Mouse (Mus musculus) ES-E14 (cell line): ENCODE results near the gene Pnpla1. TPM values are rescaled to one million over a fixed set of nuclear protein-coding genes. Genes with fewer than 3 reads are reported as not detected.

Source experiments
- DNase-seq: peaks from one replicate; pipeline ENCODE4 v3.0.0-alpha.2; 2013; ENCODE audit warnings: low read depth, low spot score
- H3K27ac ChIP-seq: 2 replicates; pipeline ENCODE4 v1.5.1; 2012; ENCODE audit warnings: low read depth, mild to moderate bottlenecking, low read length, moderate library complexity, mixed read lengths; ENCODE audit not compliant: poor library complexity, insufficient read depth, severe bottlenecking
- H3K36me3 ChIP-seq: 2 replicates; pipeline ENCODE4 v1.6.1; 2012; ENCODE audit warnings: mild to moderate bottlenecking, low read length, moderate library complexity, mixed read lengths; ENCODE audit not compliant: control insufficient read depth, poor library complexity, insufficient read depth, severe bottlenecking
- H3K4me1 ChIP-seq, 2 experiments: fragments of 150-350 bp in 1 of 2; sonication (generic) in 1 of 2; 2 replicates each; pipeline ENCODE4 v1.6.1; 2012; ENCODE audit warnings: low read length in 2 of 2, mild to moderate bottlenecking in 1 of 2, mixed read lengths in 1 of 2; ENCODE audit not compliant: control insufficient read depth in 2 of 2, insufficient read depth in 2 of 2, poor library complexity in 1 of 2
- H3K4me3 ChIP-seq, 2 experiments: fragments of 150-350 bp in 1 of 2; sonication (generic) in 1 of 2; 2 replicates each; pipeline ENCODE4 v1.5.1; 2012; ENCODE audit warnings: low read length in 2 of 2, low read depth in 1 of 2, mild to moderate bottlenecking in 1 of 2, mixed read lengths in 1 of 2; ENCODE audit not compliant: insufficient read depth in 1 of 2, poor library complexity in 1 of 2, severe bottlenecking in 1 of 2
- H3K9ac ChIP-seq: 2 replicates; pipeline ENCODE4 v1.6.1; 2012; ENCODE audit warnings: low read depth, mild to moderate bottlenecking, low read length, mixed read lengths; ENCODE audit not compliant: poor library complexity, insufficient read depth, severe bottlenecking
- H3K9me3 ChIP-seq: fragments of 150-350 bp; sonication (generic); 2 replicates; pipeline ENCODE4 v1.6.1; 2012; ENCODE audit warnings: low read depth, mild to moderate bottlenecking, low read length; ENCODE audit not compliant: control insufficient read depth, insufficient read depth
- CHD2 ChIP-seq: IDR thresholded peaks from 2 replicates; pipeline ENCODE4 v1.6.1; 2014; ENCODE audit warnings: mild to moderate bottlenecking, low read depth, low read length, inconsistent platforms
- HCFC1 ChIP-seq: IDR thresholded peaks from 2 replicates; pipeline ENCODE4 v1.6.1; 2012; ENCODE audit warnings: low read length, inconsistent platforms, borderline replicate concordance; ENCODE audit not compliant: insufficient read depth
- MAFK ChIP-seq: IDR thresholded peaks from 2 replicates; pipeline ENCODE4 v1.6.1; 2014; ENCODE audit warnings: mild to moderate bottlenecking, low read depth, low read length, inconsistent platforms; ENCODE audit not compliant: insufficient read depth
- ZC3H11A ChIP-seq: IDR thresholded peaks from 2 replicates; pipeline ENCODE4 v1.6.1; 2012; ENCODE audit warnings: low read depth, mild to moderate bottlenecking, inconsistent platforms, low read length, borderline replicate concordance
- ZNF384 ChIP-seq: IDR thresholded peaks from 2 replicates; pipeline ENCODE4 v1.6.1; 2012; ENCODE audit warnings: low read depth, low read length, inconsistent platforms
- in situ Hi-C, 2 experiments: fragments of 600-800 bp; cut with MboI; formaldehyde crosslinking; loops; one replicate each; pipeline ENCODE4 v1.15.1; 2025; ENCODE audit warnings: low sequenced_read_pairs in 2 of 2, inconsistent platforms in 1 of 2; ENCODE audit not compliant: unreplicated experiment in 2 of 2
- total RNA-seq: library from RNA; depleted of rRNA; stranded (reverse); fragments of 300-350 nt; gene quantifications from 2 replicates; pipeline ENCODE4 v1.2.3, GENCODE M21; 2012

The Pnpla1 gene
- total RNA-seq, 1 experiment = 0.27 TPM

DNA sequence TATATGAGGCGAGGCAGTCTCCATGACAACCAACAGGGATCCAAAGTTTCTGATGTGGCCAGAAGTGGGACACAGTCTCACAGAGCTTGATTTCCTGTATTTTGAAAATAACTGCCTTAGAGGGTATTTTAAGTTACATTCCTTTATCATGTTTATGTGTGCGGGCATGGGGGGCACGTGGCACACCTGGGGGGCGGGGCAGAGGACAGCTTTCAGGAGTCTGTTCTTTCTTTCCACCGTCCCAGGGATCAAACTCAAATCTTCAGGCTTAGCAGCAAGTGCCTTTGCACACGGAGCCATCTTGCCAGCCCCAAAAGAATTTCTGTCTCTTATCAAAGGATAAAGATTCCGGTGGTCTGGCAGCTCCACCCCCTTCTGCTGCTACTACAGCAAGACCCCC is 5.7 kb downstream of the Pnpla1 start:
- no peaks in the 10 kb centered on the region for H3K9me3 ChIP-seq
- no peak for DNase-seq
- H3K27ac ChIP-seq = no peak overlapping the region
- TF ChIP-seq CHD2 (no peak), HCFC1 (no peak), MAFK (no peak), ZNF384 (no peak), ZC3H11A (no peak)
- no peaks in the 10 kb centered on the region for H3K36me3 ChIP-seq
- H3K4me3 ChIP-seq = no peak overlapping the region
- H3K4me1 ChIP-seq = peaks cover 0 to 4% of the 10 kb centered on the region in 2 experiments; a peak in 2 of 4 replicates
- in situ Hi-C loops = no loop called here
- H3K9ac ChIP-seq = no peak overlapping the region

DNA sequence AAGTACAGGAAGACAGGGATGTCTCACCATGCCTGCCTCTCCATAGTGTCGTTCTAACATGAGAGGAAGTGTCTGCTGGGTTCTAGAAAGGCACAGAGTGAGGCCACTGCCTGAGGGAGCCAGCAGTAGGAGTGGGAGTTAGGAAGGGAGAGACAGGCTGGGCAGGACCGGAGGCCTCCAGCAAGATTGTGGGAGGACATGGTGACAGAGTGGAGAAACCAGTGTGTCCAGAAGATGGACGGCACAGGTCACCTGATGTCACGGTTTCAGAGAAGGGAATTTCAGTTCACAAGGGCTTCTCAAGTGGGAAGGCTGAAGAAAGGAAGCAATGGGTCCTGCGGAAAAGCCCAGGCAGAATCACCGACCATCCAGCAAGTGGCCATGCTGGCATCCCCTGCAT is 6.3 kb downstream of the Pnpla1 start:
- TF ChIP-seq HCFC1 = no peak
- no peak for TF ChIP-seq ZC3H11A
- no peak for TF ChIP-seq CHD2
- no peak for TF ChIP-seq MAFK
- TF ChIP-seq ZNF384 = no peak
- no peak for DNase-seq
- in situ Hi-C loops = no loop called here
- Histone ChIP-seq H3K4me1 (peaks cover 0 to 2% of the 10 kb centered on the region in 2 experiments; a peak in 2 of 4 replicates), H3K4me3 (no peak overlapping the region), H3K27ac (no peak overlapping the region), H3K9ac (no peak overlapping the region), H3K9me3 (no peaks in the 10 kb centered on the region), H3K36me3 (no peaks in the 10 kb centered on the region)

DNA sequence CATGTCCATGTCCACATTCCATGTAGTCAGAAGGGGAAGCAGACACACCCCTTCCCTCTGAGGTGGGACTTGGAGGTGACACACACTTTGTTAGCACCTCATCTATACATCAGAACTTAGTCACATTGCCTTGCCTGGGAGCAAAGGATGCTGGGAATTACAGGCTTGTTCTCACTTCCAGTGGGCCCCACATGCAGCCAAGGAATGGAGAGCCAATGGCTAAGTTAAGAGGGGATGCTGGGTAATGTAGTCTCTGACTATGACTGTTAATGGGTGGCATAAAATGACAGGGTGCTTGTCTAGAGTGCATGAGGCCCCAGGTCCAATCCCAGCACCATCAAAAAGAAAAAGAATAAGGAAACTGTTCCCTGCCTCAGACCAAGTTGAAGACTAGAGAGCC is 8.7 kb downstream of the Pnpla1 start:
- no peaks in the 10 kb centered on the region for H3K9me3 ChIP-seq
- no peaks in the 10 kb centered on the region for H3K36me3 ChIP-seq
- H3K27ac ChIP-seq = no peak overlapping the region
- no peak for DNase-seq
- no peak overlapping the region for H3K9ac ChIP-seq
- in situ Hi-C loops = no loop called here
- TF ChIP-seq ZNF384 (no peak), ZC3H11A (no peak), MAFK (no peak), CHD2 (no peak), HCFC1 (peak; percentile 52; the same call in 1 of the 2 replicates)
- peaks cover 0 to 2% of the 10 kb centered on the region in 2 experiments; a peak in 2 of 4 replicates for H3K4me1 ChIP-seq
- H3K4me3 ChIP-seq = no peak overlapping the region

DNA sequence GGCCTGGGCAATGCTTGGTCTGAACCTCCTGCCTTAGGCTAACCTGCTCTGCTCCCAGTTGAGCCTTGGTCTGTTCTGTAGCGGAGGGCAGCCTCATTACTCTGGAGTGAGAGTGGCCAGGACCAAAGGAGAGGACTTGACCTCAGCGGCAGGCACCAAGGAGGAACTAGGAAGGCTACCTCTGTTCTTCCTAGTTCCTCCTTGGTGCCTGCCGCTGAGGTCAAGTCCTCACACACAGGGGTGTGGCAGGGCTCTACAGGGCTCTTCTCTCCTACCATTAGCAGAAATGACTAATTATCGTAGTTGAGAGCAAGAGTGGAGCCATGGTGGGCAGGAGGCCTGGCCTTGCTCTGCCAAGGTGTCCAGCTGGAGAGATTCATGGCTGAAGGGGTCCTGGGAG is 9.2 kb downstream of the Pnpla1 start:
- H3K36me3 ChIP-seq = no peaks in the 10 kb centered on the region
- H3K9ac ChIP-seq = no peak overlapping the region
- in situ Hi-C loops = no loop called here
- no peak for TF ChIP-seq CHD2
- H3K9me3 ChIP-seq = no peaks in the 10 kb centered on the region
- H3K4me3 ChIP-seq = no peak overlapping the region
- no peak for DNase-seq
- H3K4me1 ChIP-seq = peaks cover 0 to 2% of the 10 kb centered on the region in 2 experiments; a peak in 2 of 4 replicates
- no peak overlapping the region for H3K27ac ChIP-seq

DNA sequence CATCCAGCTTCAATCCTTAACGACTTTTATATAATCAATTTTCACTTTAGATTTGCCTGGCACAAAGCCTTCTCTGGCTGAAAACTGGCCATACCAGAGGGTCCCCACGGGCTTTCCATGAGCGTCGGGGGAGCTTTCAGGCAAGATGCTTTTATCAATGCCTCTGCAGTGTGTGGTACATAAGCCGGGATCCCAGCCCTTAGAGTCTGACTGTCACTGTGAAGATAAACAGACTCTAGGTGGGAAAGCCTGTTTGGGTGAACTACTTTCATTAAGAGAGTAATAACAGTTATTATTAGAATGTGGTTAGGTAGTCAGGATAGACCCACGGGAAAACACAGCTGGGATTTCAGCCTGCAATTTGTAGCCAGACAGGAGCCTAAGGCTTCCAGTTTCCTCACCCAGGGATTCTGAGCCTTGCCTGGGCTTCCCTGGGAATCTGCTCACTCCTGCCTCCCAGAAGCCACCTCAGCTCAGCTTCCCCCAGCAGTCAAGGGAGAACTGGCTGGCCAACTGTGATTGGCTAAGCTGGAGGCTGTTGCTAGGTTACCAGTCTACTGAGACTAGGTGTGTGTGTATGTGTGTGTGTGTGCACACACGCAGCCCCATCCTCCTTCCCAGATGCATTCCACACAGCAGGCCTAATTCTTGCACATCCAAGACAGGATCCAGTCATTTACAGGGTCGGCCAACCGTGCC is 11.3 kb downstream of the Pnpla1 start:
- no peak for DNase-seq
- Histone ChIP-seq H3K9ac (no peak overlapping the region), H3K27ac (no peak overlapping the region), H3K36me3 (no peaks in the 10 kb centered on the region), H3K4me3 (no peak overlapping the region), H3K4me1 (peaks cover 0 to 2% of the 10 kb centered on the region in 2 experiments; a peak in 2 of 4 replicates), H3K9me3 (no peaks in the 10 kb centered on the region)
- in situ Hi-C loops = no loop called here
- TF ChIP-seq ZNF384 = no peak
- no peak for TF ChIP-seq CHD2
- no peak for TF ChIP-seq MAFK
- no peak for TF ChIP-seq ZC3H11A
- TF ChIP-seq HCFC1 = no peak
